Mouse (Mus musculus) ES-E14 (cell line): ENCODE measurements around the gene Fam81a.

ENCODE experiments used
- CHD2 ChIP-seq: IDR thresholded peaks from 2 replicates; pipeline ENCODE4 v1.6.1; 2014; ENCODE audit warnings: mild to moderate bottlenecking, low read depth, low read length, inconsistent platforms
- HCFC1 ChIP-seq: IDR thresholded peaks from 2 replicates; pipeline ENCODE4 v1.6.1; 2012; ENCODE audit warnings: low read length, inconsistent platforms, borderline replicate concordance; ENCODE audit not compliant: insufficient read depth
- MAFK ChIP-seq: IDR thresholded peaks from 2 replicates; pipeline ENCODE4 v1.6.1; 2014; ENCODE audit warnings: mild to moderate bottlenecking, low read depth, low read length, inconsistent platforms; ENCODE audit not compliant: insufficient read depth
- ZC3H11A ChIP-seq: IDR thresholded peaks from 2 replicates; pipeline ENCODE4 v1.6.1; 2012; ENCODE audit warnings: low read depth, mild to moderate bottlenecking, inconsistent platforms, low read length, borderline replicate concordance
- ZNF384 ChIP-seq: IDR thresholded peaks from 2 replicates; pipeline ENCODE4 v1.6.1; 2012; ENCODE audit warnings: low read depth, low read length, inconsistent platforms

DNA sequence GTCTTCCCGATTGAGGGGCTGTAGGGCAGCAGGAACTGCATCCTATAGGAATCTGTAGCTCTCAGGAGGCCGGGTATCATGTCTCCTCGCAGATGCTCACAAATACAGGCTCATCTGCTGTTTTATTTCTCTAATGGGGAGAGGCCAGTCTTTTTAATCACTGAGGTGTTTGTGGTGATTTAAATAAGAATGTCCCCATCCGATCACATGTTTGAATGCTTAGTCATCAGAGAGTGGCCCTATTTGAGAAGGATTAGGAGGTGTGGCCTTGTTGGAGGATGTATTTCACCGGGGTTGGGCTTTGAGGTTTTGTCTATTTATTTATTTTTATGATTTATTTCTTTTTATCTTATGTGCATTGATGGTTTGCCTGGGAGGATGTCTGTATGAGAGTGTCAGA lies 11.6 kb downstream of the Fam81a start:
- TF ChIP-seq ZNF384 (no peak), CHD2 (no peak), HCFC1 (no peak), ZC3H11A (no peak), MAFK (no peak)
